Mouse (Mus musculus): Measurements from ENCODE around the gene Tmprss12. TPM values are rescaled to one million over a fixed set of nuclear protein-coding genes. Genes with fewer than 3 reads are reported as not detected.
"Not testable (repeated sequence)": the region's sequence is repeated elsewhere in the genome, so short reads cannot be mapped to it uniquely, and the experiment has no call there.

The Tmprss12 gene
- polyA plus RNA-seq, 1 experiment, result not detected

DNA sequence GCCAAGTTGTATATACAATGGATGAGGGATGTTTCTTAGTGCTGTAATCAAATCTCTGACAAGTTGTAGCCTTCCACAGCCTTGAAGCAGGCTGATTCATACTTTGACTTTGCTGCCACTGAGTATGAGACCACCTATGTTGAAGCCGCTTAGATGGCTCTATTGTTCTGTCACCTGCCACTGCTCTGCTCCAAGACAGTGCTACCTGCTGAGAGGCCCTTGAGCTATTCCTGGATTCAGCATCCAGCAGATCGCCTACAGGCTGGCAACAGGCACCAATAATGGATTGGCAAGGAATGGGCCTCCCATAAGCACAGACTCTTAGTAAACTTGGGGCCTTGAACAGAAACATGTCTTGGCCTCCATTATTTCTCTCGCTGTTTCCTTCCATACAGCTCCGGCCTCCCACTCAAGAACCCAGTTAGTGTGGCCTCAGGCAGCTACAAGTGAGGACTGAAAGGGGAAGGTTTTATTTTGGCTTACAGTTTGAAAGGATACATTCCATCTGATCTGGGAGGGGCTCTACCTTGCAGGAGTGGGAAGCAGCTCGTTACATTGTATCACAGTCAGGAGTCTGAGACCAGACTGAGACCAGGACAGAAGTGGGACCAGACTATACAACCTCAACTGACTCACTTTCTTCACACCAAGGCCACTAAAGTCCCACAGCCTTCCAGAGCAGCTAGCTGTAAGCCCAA, 34.0 kb downstream of the Tmprss12 start:
- Histone ChIP-seq H3K4me3 (ENCODE audit: insufficient read depth, poor library complexity, severe bottlenecking) (no peak overlapping the region), H3K79me3 (ENCODE audit: low read depth) (no peaks in the 10 kb centered on the region), H3ac (ENCODE audit: control insufficient read depth, insufficient read length, low read depth) (no peak overlapping the region), H3K27me3 (ENCODE audit: control insufficient read depth, insufficient read depth, insufficient read length) (no peaks in the 10 kb centered on the region), H3K36me3 (ENCODE audit: control insufficient read depth, insufficient read depth) (no peaks in the 10 kb centered on the region), H3K79me2 (ENCODE audit: control insufficient read depth, insufficient read depth) (no peaks in the 10 kb centered on the region)
- TF ChIP-seq FOSL1 (IDR thresholded peaks at IDR 0.05; ENCODE audit: insufficient read depth, low read length, poor library complexity, severe bottlenecking) (no peak), MYOD1 (IDR thresholded peaks at IDR 0.05; ENCODE audit: control insufficient read depth, insufficient read length, low read depth) (no peak), USF1 (IDR thresholded peaks at IDR 0.05; ENCODE audit: low read depth) (no peak), CTCF (IDR thresholded peaks at IDR 0.05; ENCODE audit: control insufficient read depth, insufficient read depth, insufficient read length) (no peak), CEBPB (IDR thresholded peaks at IDR 0.05; ENCODE audit: low read depth) (no peak)

DNA sequence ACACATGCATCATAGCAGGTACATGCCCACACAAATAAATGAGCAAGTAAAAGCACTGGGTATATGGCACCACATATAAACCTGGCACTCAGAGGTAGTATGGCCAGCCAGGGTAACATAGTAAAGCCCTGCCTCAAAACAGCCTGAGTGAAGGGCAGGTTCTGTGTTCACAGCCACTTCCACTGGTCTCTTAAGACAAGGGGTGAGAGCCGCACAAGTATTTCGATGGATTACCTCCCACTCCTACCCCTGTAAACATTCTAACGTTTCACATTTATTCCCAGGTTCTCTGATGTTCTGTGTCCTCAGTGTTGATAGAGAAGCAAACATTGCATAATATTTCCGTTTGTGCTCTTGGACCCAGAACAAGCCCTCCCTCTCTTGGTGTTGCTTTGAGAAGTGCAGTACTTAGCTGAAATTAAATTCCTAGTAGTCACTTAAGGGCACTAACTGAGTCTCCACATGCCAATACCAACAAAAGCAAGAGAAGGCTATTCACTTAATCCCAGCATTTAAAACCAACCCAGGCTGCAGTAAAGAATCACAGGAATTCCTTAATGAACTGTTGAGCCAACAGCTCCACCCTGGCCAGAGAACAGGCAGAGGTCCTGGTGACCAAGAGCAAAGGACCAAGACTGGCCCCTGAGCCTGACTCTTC, 37.5 kb downstream of the Tmprss12 start:
- H3K79me3 ChIP-seq (ENCODE audit: low read depth); H3K79me2 ChIP-seq (ENCODE audit: control insufficient read depth, insufficient read depth); H3K27me3 ChIP-seq (ENCODE audit: control insufficient read depth, insufficient read depth, insufficient read length); H3ac ChIP-seq (ENCODE audit: control insufficient read depth, insufficient read length, low read depth); H3K4me3 ChIP-seq (ENCODE audit: insufficient read depth, poor library complexity, severe bottlenecking); H3K36me3 ChIP-seq (ENCODE audit: control insufficient read depth, insufficient read depth): not testable (repeated sequence)

DNA sequence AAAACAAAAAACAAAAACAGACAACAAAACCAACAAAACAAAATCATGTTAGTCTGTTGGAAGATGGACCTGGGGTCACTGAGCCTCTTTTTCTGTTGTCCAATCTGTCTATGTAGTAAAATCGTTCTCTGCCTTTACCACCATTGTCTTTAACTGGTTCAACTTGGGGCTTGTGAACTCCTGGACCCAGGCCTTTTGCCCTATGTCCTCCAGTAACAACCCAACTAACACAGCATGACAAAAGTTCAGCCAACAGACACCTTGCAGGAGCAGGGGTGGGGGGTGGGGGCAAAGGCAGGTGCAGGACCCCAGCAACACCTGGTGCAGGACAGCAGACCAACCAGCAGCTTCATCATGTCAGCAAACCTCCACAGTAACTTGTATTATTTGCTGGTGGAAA, 39.2 kb downstream of the Tmprss12 start:
- no peaks in the 10 kb centered on the region for H3K36me3 ChIP-seq (ENCODE audit: control insufficient read depth, insufficient read depth)
- H3K27me3 ChIP-seq (ENCODE audit: control insufficient read depth, insufficient read depth, insufficient read length), result no peaks in the 10 kb centered on the region
- no peaks in the 10 kb centered on the region for H3K79me3 ChIP-seq (ENCODE audit: low read depth)
- H3K4me3 ChIP-seq (ENCODE audit: insufficient read depth, poor library complexity, severe bottlenecking), result no peak overlapping the region
- no peak overlapping the region for H3ac ChIP-seq (ENCODE audit: control insufficient read depth, insufficient read length, low read depth)
- no peak for TF ChIP-seq CEBPB (IDR thresholded peaks at IDR 0.05; ENCODE audit: low read depth)
- H3K79me2 ChIP-seq (ENCODE audit: control insufficient read depth, insufficient read depth), result no peaks in the 10 kb centered on the region

DNA sequence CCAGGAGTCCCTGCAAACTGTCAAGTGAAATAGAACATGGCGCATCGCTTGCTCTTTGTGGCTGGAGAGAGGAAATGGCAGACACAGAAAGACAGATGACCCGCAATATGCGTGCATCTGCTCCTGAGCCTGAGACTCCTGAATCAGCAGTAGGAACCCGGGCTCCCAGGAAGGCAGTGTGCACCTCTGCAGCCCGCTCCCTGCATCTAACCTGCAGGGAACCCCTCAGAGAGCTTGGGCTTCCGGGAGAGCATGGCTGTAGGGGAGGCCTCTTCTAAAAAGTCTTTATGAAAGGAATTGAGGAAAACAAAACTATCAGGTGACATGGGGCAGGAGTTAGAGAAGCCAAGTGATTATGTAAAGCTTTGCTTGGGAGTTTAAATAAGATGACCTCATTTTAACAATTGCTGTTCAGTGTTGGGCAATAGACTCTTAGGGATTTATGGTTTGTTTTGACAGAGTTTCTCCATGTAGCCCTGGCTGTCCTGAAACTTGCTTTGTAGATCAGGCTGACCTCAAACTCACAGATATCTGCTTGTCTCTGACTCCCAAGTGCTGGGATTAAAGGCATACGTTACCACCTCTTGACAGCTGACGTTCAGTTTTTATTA, 39.8 kb downstream of the Tmprss12 start:
- Histone ChIP-seq H3K4me3 (ENCODE audit: insufficient read depth, poor library complexity, severe bottlenecking) (no peak overlapping the region), H3K27me3 (ENCODE audit: control insufficient read depth, insufficient read depth, insufficient read length) (no peaks in the 10 kb centered on the region), H3K36me3 (ENCODE audit: control insufficient read depth, insufficient read depth) (no peaks in the 10 kb centered on the region), H3ac (ENCODE audit: control insufficient read depth, insufficient read length, low read depth) (no peak overlapping the region), H3K79me3 (ENCODE audit: low read depth) (no peaks in the 10 kb centered on the region), H3K79me2 (ENCODE audit: control insufficient read depth, insufficient read depth) (no peaks in the 10 kb centered on the region)
- TF ChIP-seq CEBPB (IDR thresholded peaks at IDR 0.05; ENCODE audit: low read depth), result peak; percentile 73
- no peak for TF ChIP-seq MAX (IDR thresholded peaks at IDR 0.05)

- H3K27me3 ChIP-seq (ENCODE audit: control insufficient read depth, insufficient read depth, insufficient read length), result no peaks in the 10 kb centered on the region
- no peaks in the 10 kb centered on the region for H3K36me3 ChIP-seq (ENCODE audit: control insufficient read depth, insufficient read depth)
- no peak for TF ChIP-seq CTCF (IDR thresholded peaks at IDR 0.05; ENCODE audit: control insufficient read depth, insufficient read depth, insufficient read length)
- no peak for TF ChIP-seq FOSL1 (IDR thresholded peaks at IDR 0.05; ENCODE audit: insufficient read depth, low read length, poor library complexity, severe bottlenecking)
- no peak for TF ChIP-seq MYOD1 (IDR thresholded peaks at IDR 0.05; ENCODE audit: control insufficient read depth, insufficient read length, low read depth)
- no peak for TF ChIP-seq MYOG (IDR thresholded peaks at IDR 0.05; ENCODE audit: control insufficient read depth, extremely low read depth, insufficient read length)
- no peak for TF ChIP-seq CEBPB (IDR thresholded peaks at IDR 0.05; ENCODE audit: low read depth)
- no peak for TF ChIP-seq MAX (IDR thresholded peaks at IDR 0.05)
- no peak for TF ChIP-seq USF1 (IDR thresholded peaks at IDR 0.05; ENCODE audit: low read depth)
- H3ac ChIP-seq (ENCODE audit: control insufficient read depth, insufficient read length, low read depth), result no peak overlapping the region
- H3K4me3 ChIP-seq (ENCODE audit: insufficient read depth, poor library complexity, severe bottlenecking), result no peak overlapping the region
- no peaks in the 10 kb centered on the region for H3K79me3 ChIP-seq (ENCODE audit: low read depth)
- H3K79me2 ChIP-seq (ENCODE audit: control insufficient read depth, insufficient read depth), result no peaks in the 10 kb centered on the region
Observed at GRCm38 (mm10) chr15:100321134-100321533, 40.5 kb downstream of the Tmprss12 start.

DNA sequence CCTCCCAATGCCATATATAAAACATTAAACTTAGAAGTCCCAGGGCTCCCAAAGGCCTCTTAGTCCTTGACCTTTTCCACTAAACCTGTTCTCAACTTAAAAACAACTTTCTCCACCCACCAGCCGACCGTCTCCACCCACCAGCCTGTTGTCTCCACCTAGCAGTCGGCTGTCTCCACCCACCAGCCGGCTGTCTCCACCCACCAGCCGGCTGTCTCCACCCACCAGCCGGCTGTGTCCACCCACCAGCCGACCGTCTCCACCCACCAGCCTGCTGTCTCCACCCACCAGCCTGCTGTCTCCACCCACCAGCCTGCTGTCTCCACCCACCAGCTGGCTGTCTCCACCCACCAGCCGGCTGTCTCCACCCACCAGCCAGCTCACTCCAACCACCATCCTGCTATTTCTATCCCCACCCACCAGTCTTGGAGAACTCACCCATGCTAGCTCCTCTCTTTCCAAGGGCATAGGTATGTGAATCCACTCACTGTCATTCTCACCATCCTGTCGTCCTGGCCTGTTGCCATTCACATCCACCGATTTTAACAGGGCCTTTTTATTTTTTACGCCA, 43.5 kb downstream of the Tmprss12 start:
- no peaks in the 10 kb centered on the region for H3K36me3 ChIP-seq (ENCODE audit: control insufficient read depth, insufficient read depth)

More for the DNA sequence above, 43.5 kb downstream of the Tmprss12 start:
- no peak for TF ChIP-seq FOSL1 (IDR thresholded peaks at IDR 0.05; ENCODE audit: insufficient read depth, low read length, poor library complexity, severe bottlenecking)
- TF ChIP-seq CEBPB (IDR thresholded peaks at IDR 0.05; ENCODE audit: low read depth), result no peak
- TF ChIP-seq MYOG (IDR thresholded peaks at IDR 0.05; ENCODE audit: control insufficient read depth, extremely low read depth, insufficient read length), result no peak
- no peak for TF ChIP-seq MYOD1 (IDR thresholded peaks at IDR 0.05; ENCODE audit: control insufficient read depth, insufficient read length, low read depth)
- no peak for TF ChIP-seq USF1 (IDR thresholded peaks at IDR 0.05; ENCODE audit: low read depth)
- no peak for TF ChIP-seq CTCF (IDR thresholded peaks at IDR 0.05; ENCODE audit: control insufficient read depth, insufficient read depth, insufficient read length)
- TF ChIP-seq MAX (IDR thresholded peaks at IDR 0.05), result no peak
- Histone ChIP-seq H3K79me3 (ENCODE audit: low read depth) (no peaks in the 10 kb centered on the region), H3K79me2 (ENCODE audit: control insufficient read depth, insufficient read depth) (no peaks in the 10 kb centered on the region), H3K4me3 (ENCODE audit: insufficient read depth, poor library complexity, severe bottlenecking) (no peak overlapping the region), H3K27me3 (ENCODE audit: control insufficient read depth, insufficient read depth, insufficient read length) (peaks cover under 1% of the 10 kb centered on the region), H3ac (ENCODE audit: control insufficient read depth, insufficient read length, low read depth) (no peak overlapping the region)
